8 mouse cellular contexts compared by ENCODE assay signal in the genomic region with DNA sequence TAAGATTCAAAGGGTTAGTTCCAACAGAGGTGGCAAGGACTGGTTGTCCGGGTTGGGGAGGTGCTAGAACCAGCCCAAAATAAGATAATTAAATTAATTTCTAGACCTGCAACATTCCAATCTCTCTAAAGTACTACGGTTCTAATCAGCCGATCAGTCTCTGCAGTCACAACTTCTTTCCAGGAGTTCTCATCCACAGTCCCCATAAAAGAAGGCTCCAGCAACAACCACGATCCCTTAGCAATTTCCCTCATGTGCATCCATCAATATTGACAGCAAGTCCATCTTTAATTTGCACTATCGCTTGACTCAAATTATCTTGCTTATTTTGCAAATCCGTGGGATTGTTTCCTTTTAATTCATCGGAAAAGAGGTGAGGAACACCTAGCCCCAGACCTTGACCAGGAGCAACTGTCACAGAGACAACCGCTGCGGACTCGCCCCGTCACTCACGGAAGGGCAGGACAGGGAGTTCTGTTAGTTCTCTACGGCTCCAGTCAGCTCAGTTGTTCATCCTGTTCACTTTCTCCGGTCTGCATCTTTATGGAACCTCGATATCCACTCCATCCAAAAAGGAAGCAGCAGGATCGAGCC. TPM values are rescaled to one million over a fixed set of nuclear protein-coding genes. Genes with fewer than 3 reads are reported as not detected.
DNase-seq lines count a peak whose midpoint lies in the region; ATAC-seq and TF ChIP-seq lines count a peak whose summit lies in the region.

No protein-coding gene starts in this region.

- DNase-seq in liver, adult 2 months (ENCODE audit: extremely low read depth, low read depth, low spot score) = no peak
- no peak for DNase-seq in liver
- no peak for DNase-seq in limb, embryonic 11.5 days (ENCODE audit: low spot score)
- no peak for DNase-seq in embryo, embryonic 10.5 days (ENCODE audit: low spot score)
- no peak for DNase-seq in frontal cortex, postnatal 10 days (ENCODE audit: low spot score in 2 of 2)
- DNase-seq in spleen, postnatal 10 days (ENCODE audit: low spot score in 2 of 2) = no peak

- peak overlapping the region; percentile 50 for H3K27ac ChIP-seq in liver, adult 2 months (replicated peaks; ENCODE audit: insufficient read depth, low read depth, low read length)
- 0 out of 2 replicates have a peak overlapping the region, but pooled peaks have one; percentile 8 for H3K27ac ChIP-seq in embryonic facial prominence, embryonic 13.5 days
- no peak overlapping the region for H3K27ac ChIP-seq in limb, embryonic 11.5 days (replicated peaks; ENCODE audit: low read depth, low read length)
- 0 out of 2 replicates have a peak overlapping the region, but pooled peaks have one; percentile 49 for H3K27ac ChIP-seq in neural tube, embryonic 14.5 days (ENCODE audit: low read depth, low read length)

- peaks cover 5% of the 10 kb centered on the region; the same call in 1 of the 2 replicates for H3K4me1 ChIP-seq in liver, adult 2 months (ENCODE audit: control insufficient read depth, insufficient read depth, low read length)
- peaks cover 7% of the 10 kb centered on the region for H3K4me1 ChIP-seq in embryonic facial prominence, embryonic 13.5 days
- H3K4me1 ChIP-seq in limb, embryonic 11.5 days (ENCODE audit: control insufficient read depth, insufficient read depth, low read length) = peaks cover 4% of the 10 kb centered on the region; the same call in 1 of the 2 replicates
- peaks cover 6% of the 10 kb centered on the region for H3K4me1 ChIP-seq in neural tube, embryonic 14.5 days (ENCODE audit: control insufficient read depth, insufficient read depth, low read length)

- H3K36me3 ChIP-seq in liver, adult 2 months (ENCODE audit: control insufficient read depth, insufficient read depth, low read length) = peaks cover 4% of the 10 kb centered on the region; the same call in 1 of the 2 replicates
- H3K36me3 ChIP-seq in embryonic facial prominence, embryonic 13.5 days = peaks cover 7% of the 10 kb centered on the region
- H3K36me3 ChIP-seq in limb, embryonic 11.5 days (ENCODE audit: control insufficient read depth, insufficient read depth, low read length) = 0 out of 2 replicates have a peak, but pooled peaks cover 1% of the 10 kb centered on the region
- peaks cover 4% of the 10 kb centered on the region; the same call in 1 of the 2 replicates for H3K36me3 ChIP-seq in neural tube, embryonic 14.5 days (ENCODE audit: control insufficient read depth, insufficient read depth, low read length)

- TF ChIP-seq CTCF in liver, adult 2 months (IDR thresholded peaks at IDR 0.05; ENCODE audit: low read depth, low read length) = no peak

- H3K4me3 ChIP-seq in liver, adult 2 months (ENCODE audit: insufficient read depth, low read depth, low read length) = peak overlapping the region; percentile 92
- peak overlapping the region; percentile 78 for H3K4me3 ChIP-seq in embryonic facial prominence, embryonic 13.5 days
- peak overlapping the region; percentile 73 for H3K4me3 ChIP-seq in limb, embryonic 11.5 days (ENCODE audit: low read depth, low read length)
- peak overlapping the region; percentile 53 for H3K4me3 ChIP-seq in neural tube, embryonic 14.5 days (ENCODE audit: low read depth, low read length)

- H3K79me2 ChIP-seq in liver, adult 2 months (ENCODE audit: control insufficient read depth, insufficient read depth, low read length) = peaks cover 5% of the 10 kb centered on the region; the same call in 1 of the 2 replicates

- peak overlapping the region; percentile 68 for H3K4me2 ChIP-seq in embryonic facial prominence, embryonic 13.5 days
- peak overlapping the region; percentile 66 for H3K4me2 ChIP-seq in limb, embryonic 11.5 days (ENCODE audit: low read depth, severe bottlenecking)
- peak overlapping the region; percentile 52 for H3K4me2 ChIP-seq in neural tube, embryonic 14.5 days (ENCODE audit: low read depth, low read length)

- peak overlapping the region; percentile 68 for H3K9ac ChIP-seq in liver, adult 2 months (ENCODE audit: low read depth, low read length)
- peak overlapping the region; percentile 93 for H3K9ac ChIP-seq in embryonic facial prominence, embryonic 13.5 days
- H3K9ac ChIP-seq in limb, embryonic 11.5 days (ENCODE audit: low read length) = peak overlapping the region; percentile 83
- peak overlapping the region; percentile 65 for H3K9ac ChIP-seq in neural tube, embryonic 14.5 days (replicated peaks; ENCODE audit: low read depth, low read length)

- H3K9me3 ChIP-seq in embryonic facial prominence, embryonic 13.5 days = no peaks in the 10 kb centered on the region
- no peaks in the 10 kb centered on the region for H3K9me3 ChIP-seq in limb, embryonic 11.5 days (ENCODE audit: control insufficient read depth, low read length)
- H3K9me3 ChIP-seq in neural tube, embryonic 14.5 days (ENCODE audit: control insufficient read depth, low read length) = no peaks in the 10 kb centered on the region

- TF ChIP-seq POLR2A in liver, adult 2 months (IDR thresholded peaks at IDR 0.05; ENCODE audit: extremely low read depth, insufficient read depth, low read length) = no peak

- WGBS in liver, adult 2 months = 14% methylated on average over 16 of the region's 16 CpGs
- 17% methylated on average over 16 of the region's 16 CpGs for WGBS in embryonic facial prominence, embryonic 13.5 days
- WGBS in limb, embryonic 11.5 days = 17% methylated on average over 16 of the region's 16 CpGs
- WGBS in neural tube, embryonic 14.5 days = 16% methylated on average over 16 of the region's 16 CpGs

- ATAC-seq in embryonic facial prominence, embryonic 13.5 days (ENCODE audit: insufficient number of reproducible peaks, insufficient read depth, low FRiP score, low TSS enrichment, low read depth) = no peak
- no peak; the same call in 1 of the 2 replicates for ATAC-seq in limb, embryonic 11.5 days (ENCODE audit: insufficient number of reproducible peaks, low FRiP score, low TSS enrichment, low read depth)
- ATAC-seq in neural tube, embryonic 14.5 days (ENCODE audit: low read depth) = peak; percentile 44

- H3K27me3 ChIP-seq in liver, adult 2 months (ENCODE audit: control insufficient read depth, insufficient read depth, low read length) = no peaks in the 10 kb centered on the region
- no peaks in the 10 kb centered on the region for H3K27me3 ChIP-seq in embryonic facial prominence, embryonic 13.5 days
- H3K27me3 ChIP-seq in limb, embryonic 11.5 days (ENCODE audit: control insufficient read depth, insufficient read depth, low read length) = no peaks in the 10 kb centered on the region
- H3K27me3 ChIP-seq in neural tube, embryonic 14.5 days (ENCODE audit: control insufficient read depth, insufficient read depth, low read length) = no peaks in the 10 kb centered on the region

RNA-seq across cellular contexts. Expression of gene Mrps31, which starts 0.4 kb away (rescaled TPM):
- total RNA-seq in liver, adult 2 months (2014; rRNA removed) = 34.9 and 35.7 TPM in 2 replicates
- 9.4 and 9.5 TPM in 2 replicates for polyA plus RNA-seq in liver, adult 2 months (2012; rRNA removed)
- polyA plus RNA-seq in embryonic facial prominence, embryonic 13.5 days (2015; fragmentation: Nextera tagmentation; extraction: Ambion mirVana) = 39.3 and 40.3 TPM in 2 replicates
- polyA plus RNA-seq in limb, embryonic 11.5 days (2014; fragmentation: Nextera tagmentation; extraction: Ambion mirVana) = 44.4 and 45.7 TPM in 2 replicates
- polyA plus RNA-seq in neural tube, embryonic 14.5 days (2014; fragmentation: Nextera tagmentation; extraction: Ambion mirVana) = 35.8 and 36.0 TPM in 2 replicates

RNA-seq across cellular contexts. Expression of gene Slc25a15, which starts 12.4 kb away (rescaled TPM):
- total RNA-seq in liver, adult 2 months (2014; rRNA removed) = 228 and 265 TPM in 2 replicates
- polyA plus RNA-seq in liver, adult 2 months (2012; rRNA removed) = 107 and 143 TPM in 2 replicates
- 14.5 and 16.3 TPM in 2 replicates for polyA plus RNA-seq in embryonic facial prominence, embryonic 13.5 days (2015; fragmentation: Nextera tagmentation; extraction: Ambion mirVana)
- 14.6 and 16.7 TPM in 2 replicates for polyA plus RNA-seq in limb, embryonic 11.5 days (2014; fragmentation: Nextera tagmentation; extraction: Ambion mirVana)
- 6.0 and 8.7 TPM in 2 replicates for polyA plus RNA-seq in neural tube, embryonic 14.5 days (2014; fragmentation: Nextera tagmentation; extraction: Ambion mirVana)
